Mouse (Mus musculus) heart, postnatal 0 days (tissue): ENCODE measurements around the gene Gper1.
"Not testable (repeated sequence)": the region's sequence is repeated elsewhere in the genome, so short reads cannot be mapped to it uniquely, and the experiment has no call there.

Experiments
- CTCF ChIP-seq: IDR thresholded peaks from 2 replicates; pipeline ENCODE4 v1.5.1; 2016; ENCODE audit warnings: antibody characterized with exemption, control low read depth, low read depth
- EP300 ChIP-seq: IDR thresholded peaks from 2 replicates; pipeline ENCODE4 v1.6.1; 2016; ENCODE audit warnings: antibody characterized with exemption, low read depth

DNA sequence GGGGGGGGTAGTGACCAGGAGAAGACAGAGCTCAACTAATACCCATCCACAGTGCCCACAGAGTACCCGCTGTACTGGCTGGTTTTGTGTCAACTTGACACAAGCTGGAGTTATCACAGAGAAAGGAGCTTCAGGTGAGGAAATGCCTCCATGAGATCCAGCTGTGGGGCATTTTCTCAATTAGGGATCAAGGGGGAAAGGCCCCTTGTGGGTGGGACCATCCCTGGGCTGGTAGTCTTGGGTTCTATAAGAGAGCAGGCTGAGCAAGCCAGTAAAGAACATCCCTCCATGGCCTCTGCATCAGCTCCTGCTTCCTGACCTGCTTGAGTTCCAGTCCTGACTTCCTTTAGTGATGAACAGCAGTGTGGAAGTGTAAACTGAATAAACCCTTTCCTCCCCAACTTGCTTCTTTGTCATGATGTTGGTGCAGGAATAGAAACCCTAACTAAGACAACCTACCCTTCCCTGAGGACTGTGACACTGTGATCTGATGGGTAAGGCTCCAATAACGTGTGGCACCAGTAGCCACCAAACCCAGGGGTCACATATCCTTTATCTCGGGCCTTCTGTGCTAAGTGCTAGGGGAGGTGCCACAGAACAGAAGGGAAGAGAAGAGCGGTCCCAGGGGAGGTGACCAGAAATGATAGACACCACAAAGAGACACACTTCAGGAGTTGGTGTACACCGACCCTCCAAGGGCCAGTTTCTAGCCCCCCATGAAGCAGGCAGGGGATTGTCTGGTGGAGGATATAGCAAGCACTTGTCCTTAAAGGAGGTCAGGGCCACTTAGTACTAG is 32.4 kb upstream of the Gper1 start:
- not testable (repeated sequence) for TF ChIP-seq EP300, CTCF
